Mouse (Mus musculus) frontal cortex, postnatal 36 days (tissue): ENCODE results near the gene Atp7b.

Experiments used
- DNase-seq, 2 experiments: peaks; one replicate each; pipeline ENCODE4 v3.0.0; 2022; ENCODE audit warnings: low spot score in 2 of 2

The Atp7b gene

DNA sequence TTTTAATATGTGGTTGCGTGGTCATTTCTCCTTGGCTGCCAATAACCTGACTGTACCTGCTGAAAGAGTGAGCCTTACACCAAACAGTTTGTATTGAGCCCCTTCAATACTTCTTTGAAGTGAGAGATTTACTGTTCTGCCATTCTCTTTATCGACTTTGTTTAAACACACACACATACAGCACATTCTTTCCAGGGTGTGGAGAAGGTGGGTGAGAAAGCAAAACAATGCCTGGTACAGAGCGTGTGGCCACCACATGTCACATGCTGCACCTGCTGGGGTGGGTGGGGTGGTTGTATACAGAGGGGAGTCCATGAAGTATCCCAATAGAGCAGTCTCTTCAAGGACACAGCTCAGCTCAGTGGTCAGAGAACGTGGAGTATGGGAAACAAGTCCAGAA, 34.9 kb downstream of the Atp7b start:
- DNase-seq = no peak

DNA sequence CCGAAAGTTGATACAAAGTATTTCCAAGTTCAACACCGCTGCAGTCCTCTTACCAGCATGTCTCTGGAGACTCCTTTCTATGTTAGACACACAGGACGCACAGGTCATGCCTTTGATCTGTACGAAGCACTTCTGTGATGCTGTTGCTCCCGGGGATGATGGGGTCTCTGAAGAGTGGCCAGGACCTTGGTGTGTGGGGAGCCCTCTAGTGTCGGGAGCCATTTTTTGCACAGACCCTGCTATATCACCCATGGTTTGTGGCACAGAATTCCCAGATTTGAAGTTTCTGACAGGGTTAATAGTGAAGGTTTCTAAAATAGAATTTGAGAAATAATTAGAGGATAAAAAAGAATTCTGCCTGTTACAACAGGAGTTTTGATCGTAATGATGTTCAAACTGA, 37.9 kb downstream of the Atp7b start:
- DNase-seq = no peak

DNA sequence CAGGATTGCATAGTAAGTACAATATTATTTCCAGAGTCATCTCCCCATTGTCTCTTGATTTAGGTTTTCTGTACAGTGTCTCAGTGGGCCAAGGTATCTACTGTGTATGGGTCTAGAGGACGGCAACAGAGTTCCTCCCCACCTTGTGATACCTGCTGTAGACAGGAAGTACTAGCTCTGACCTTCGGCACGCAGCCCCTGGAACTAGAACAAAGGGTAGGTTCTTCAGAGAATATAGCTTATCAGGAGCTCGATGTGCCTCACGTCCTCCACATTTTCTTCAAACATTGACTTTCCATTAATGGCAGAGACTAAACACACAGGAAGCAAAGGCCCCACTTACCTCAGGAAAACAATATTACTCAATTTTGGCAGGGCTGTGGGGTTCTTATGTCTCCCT, 40.6 kb downstream of the Atp7b start:
- no peak for DNase-seq

DNA sequence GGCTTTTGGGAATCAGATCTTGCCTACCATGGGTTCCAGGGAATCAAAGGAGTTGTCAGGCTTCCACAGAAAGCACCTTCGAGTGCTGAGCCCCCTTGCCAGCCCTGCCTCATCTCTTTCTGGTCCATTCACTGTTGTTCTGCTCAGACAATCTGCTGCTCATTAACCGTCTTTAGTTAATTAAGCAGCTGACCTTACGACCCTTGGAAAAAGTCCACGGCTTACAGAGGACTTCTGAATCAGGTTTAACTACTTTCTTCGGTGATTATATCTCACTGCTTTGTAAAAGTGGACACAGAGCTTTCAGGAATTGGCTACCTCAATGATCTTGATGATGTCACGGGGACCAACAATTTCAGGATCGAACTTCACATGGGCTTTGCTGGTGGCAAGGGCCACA, 42.4 kb downstream of the Atp7b start:
- no peak for DNase-seq

DNA sequence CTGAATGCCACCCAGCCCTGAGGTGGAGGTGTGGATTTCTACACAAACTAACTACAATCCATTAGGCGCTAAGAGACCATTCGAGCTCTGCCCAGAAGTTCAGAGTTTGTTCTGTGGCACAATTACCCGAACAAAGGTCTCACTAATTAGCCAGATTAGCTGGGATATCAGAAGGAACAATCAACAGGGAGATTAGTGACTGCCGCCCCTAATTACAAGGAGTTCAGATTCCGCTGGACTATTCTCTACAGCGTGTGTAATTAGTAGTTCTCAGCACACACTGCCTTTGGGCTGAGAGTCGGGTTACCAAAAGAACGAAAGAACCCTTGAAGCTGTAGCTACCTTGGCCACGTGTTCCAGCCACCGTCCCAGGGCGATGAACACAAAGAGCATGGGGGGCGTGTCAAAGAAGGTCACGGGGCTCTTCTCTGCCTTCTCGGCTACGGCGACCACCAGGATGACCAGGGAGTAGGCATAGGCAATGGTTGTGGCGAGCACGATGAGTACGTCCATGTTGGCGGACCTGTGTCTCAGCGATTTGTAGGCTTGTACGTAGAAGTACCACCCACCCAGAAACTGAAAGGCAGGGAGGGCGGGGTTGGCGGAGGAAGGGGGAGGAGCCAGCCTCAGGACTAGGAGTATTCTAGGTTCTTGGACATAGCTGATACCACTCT, 46.9 kb downstream of the Atp7b start:
- DNase-seq = no peak

DNA sequence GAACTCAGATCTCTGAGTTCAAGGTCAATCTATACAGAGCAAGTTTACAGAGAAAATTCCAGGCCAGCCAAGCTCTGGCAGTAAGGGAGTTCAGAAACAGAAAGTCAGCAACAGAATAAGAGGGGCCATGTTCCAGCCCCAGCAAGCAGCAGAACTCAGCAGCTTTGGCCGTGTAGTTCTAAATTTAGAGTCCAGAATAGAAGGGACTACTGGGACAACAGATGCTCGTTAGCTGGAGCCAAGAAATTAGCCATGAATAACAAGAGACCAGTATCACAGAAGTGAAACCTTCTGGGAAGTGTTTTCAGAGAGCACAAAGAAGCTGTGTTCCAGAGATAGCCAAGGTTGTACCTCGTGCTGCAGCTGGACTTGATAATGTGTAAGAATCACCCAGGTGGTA, 50.7 kb downstream of the Atp7b start:
- no peak for DNase-seq

DNA sequence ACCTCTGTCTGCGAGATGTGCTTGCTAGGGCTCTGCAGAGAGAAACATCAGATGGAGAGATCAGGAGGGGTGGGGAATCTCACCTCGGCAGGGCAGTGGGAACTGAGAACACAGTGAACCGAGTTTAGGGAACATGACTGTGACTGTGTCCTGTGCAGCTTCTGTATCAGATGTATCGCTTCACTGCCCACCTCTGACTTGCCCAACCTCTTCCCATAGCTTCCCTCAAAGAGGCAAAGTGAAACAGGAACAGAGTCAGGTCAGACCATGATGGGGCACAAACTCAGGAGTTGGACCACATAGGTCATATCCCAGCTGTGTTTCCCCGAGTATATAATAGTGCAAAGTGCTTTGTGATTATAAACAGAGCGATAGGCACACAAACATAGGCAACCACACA, 53.7 kb downstream of the Atp7b start:
- DNase-seq = no peak

DNA sequence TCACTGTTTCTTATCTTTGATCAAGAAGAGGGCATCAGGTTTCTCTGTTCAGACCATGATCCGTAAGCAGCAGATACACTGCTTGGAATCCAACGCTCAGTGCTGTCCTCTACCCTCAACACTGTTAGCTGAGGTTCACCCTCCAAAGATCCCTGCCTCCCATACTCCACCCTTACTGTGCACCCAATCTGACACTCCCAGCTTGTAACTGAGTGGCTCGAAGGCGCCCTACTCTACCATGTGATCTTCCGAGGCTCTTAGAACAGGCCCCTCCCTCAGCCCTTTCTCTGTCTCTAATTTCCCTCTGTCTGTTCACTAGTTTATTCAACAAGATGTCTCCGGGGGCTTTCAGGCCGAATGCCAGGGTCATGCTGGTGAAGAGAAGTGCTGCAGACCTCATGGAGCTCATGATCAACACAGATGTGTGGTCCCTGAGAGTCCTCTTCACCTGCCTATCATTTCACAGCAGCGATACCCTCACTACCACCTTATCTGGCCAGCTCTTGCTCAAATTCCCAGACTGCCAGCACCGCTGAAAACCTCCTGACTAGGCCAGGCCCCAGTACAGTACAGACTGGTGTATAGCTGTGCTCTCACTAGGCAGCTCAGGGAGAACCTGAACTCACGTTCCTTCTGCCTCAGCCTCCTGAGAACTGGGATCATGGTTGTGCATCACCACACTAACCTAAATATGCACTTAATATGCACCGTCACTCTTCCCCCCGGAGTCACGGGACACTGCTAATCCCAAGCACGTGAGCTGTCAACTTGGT, 55.2 kb downstream of the Atp7b start:
- DNase-seq = no peak

DNA sequence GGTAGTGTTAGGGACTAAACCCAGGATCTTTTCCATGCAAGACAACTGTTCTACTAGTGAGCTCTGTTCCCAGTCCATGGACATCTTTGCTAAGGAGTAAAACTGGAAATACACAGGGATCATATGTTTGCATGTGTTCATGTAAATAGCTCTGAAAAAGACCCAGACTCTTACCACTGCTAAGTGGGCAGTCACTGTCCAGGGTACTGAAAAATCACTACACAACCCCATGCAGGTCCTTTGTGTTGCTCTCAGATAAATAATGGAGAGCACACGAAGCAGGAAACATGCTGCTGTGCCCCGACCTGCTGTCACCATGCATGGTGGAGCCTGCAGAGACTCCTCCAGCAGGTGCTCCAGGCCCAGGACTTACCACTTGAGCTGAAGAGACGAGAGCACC, 64.9 kb downstream of the Atp7b start:
- no peak for DNase-seq

DNA sequence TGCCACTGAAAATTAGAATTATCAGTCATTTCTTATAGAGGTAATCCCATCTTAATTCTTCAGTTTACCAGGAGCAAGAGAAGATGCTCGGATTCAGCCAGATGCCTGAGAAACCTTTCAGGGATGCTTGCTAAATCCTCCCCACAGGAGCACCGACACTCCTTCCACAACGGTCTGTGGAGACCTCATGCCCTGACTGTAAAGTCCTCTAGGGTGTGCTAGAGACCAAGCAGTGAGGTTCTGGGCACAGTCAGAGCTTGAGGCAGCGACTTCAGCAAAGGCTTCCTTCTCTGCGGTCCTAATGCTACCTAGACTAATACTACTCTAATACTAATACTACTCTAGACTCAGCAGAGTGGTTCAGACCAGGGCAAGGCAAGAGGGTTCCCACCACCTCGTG, 67.9 kb downstream of the Atp7b start:
- DNase-seq = peak; percentile 53 to 70

DNA sequence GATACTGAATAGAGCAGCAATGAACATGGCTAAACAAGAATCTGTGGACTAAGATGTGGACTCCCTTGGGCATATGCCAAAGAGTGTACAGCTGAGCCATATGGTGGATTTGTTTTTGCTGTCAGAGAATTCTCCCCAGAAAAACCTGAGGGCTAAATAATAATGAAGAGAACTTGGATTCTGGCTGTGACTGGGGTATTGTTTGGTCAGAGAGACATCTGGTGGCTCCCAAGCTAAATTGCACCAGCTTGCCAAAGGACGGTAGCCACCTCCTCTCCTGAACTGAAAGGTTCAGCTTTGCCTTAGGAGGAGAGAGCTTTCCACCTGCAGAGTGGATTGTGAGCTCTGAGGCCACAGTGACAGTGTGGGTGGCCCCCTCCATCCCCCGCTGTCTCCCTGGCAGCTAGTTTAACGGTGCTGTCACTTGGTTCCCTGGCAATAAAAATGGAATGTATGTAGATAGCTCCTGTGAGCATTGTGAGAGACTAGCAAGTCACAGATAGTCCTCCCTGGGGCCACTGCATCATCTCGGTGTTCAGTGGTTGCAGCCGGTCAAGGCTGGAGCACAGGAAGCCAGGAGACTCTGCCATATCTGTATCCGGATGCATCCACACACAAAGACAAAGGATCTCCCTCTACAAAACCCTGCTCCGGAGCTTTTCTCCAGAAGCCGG, 78.3 kb downstream of the Atp7b start:
- DNase-seq = peak; percentile 23 to 59

DNA sequence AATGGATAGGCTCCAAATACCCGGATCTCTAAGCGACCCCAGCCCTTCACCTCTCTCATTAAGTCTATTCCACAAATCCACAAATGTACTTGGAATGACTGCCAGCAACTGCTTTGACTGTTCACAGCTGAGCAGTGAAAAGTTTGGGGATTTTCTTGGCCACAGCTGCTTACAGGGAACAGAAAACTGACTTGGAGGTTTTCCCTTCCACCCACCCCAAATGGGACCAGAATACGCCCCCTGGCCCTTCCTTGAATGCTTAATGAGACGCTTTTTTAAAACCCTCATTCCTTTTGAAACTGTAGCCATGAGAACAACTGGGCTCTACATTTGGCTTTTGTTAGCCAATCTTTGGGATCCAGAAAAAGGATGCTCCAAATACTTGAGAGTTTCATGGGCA, 81.9 kb downstream of the Atp7b start:
- DNase-seq = peak; percentile 14 to 49

DNA sequence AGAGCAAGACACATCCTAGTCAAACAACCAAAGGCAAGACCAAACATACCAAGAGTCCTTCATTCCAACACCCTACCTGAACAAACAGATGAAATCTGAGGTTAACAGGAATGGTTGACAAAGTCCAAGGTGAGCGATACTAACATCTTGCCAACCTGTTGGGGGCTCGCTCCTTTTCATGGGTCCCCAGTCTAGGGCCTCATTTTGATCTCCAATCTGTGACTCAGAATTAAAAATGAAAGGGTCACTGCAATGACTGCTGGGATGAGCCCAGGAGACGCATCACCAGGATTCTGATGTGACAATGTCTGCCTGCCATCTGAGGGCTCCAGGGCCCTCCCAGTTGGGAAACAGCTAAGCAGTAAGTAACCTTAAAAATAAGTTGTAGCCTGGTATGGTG, 90.6 kb downstream of the Atp7b start, which contains the start of gene Ccdc70:
Ccdc70 (plus strand) TSS at position 301 of the 400 bp plus-strand sequence.
- no peak for DNase-seq

DNA sequence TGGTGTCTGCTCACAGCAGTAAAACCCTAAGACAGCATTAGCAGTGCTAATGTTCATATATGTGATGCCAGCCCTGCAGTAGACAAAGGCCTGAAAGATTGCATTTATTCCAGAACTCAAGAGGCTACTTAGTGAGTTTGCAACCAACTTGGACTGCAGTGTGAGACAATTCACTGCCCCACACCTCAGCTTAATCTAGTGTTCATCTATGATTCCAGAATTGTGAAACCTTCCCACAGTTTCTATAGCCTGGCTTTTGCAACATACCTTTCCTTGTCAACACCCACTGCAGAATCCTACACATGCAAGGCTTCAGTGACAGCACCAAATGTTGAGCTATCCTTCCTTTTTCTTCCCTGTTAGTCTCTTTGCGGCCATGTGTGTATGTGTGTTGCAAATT, 93.5 kb downstream of the Atp7b start:
- no peak for DNase-seq

DNA sequence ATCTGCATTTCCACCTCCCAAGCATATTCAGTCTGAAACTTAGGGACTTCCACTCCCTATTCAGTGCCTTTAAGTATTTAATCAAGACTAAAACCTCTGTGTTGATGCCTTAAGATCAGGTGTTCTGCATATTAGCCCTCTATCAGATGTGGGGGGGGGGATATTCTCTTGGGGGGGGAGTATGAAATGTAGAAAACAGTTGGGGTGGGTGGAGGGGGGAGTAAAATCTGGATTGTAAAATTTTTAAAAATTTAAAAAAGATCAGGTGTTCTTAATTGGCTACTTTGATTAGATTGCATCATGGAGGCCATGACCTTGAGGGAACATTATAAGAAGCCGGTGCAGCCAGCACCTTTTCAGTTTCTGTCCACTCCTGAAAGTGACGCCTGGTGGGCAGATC, 101.7 kb downstream of the Atp7b start, which contains the start of gene Fam90a1a:
Fam90a1a (plus strand) TSS at position 301 of the 400 bp plus-strand sequence.
- DNase-seq = no peak

DNA sequence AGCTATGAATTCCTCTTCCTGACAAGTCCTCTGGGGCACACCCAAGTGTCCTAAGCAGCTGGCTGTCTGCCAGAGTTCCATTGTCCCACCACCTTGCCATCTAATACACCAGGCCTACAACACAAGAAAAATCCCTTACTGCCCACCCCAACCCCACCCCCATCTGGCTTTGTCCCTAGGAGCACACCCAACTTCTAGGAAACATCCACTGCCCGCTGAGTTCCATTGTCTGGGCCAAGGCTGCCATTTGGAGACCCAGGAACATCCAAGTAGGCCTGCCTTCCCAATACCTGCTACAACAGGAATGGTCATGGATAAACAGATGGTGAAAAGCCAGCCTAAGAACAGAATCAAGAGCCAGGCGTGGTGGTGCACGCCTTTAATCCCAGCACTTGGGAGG, 103.8 kb downstream of the Atp7b start:
- DNase-seq = no peak

DNA sequence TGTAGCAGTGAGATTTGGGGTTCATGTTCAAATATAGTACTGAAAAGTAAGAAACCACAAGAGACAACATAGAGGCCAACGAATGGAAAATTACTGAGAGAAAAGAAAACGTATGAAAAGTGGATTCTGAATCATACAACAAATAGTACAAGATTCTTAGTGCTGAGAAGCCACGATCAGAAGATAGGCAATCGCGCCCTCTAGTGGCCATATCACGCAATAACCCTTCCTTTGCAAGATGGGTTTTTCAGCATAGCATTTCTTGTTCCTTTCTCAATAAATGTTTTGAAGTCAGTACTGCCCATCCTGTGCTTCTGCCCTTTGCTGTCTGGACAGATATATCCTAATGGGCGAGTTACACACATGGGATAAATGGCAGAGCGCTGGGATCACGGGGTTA, 104.8 kb downstream of the Atp7b start:
- DNase-seq = peak; percentile 22 to 69

DNA sequence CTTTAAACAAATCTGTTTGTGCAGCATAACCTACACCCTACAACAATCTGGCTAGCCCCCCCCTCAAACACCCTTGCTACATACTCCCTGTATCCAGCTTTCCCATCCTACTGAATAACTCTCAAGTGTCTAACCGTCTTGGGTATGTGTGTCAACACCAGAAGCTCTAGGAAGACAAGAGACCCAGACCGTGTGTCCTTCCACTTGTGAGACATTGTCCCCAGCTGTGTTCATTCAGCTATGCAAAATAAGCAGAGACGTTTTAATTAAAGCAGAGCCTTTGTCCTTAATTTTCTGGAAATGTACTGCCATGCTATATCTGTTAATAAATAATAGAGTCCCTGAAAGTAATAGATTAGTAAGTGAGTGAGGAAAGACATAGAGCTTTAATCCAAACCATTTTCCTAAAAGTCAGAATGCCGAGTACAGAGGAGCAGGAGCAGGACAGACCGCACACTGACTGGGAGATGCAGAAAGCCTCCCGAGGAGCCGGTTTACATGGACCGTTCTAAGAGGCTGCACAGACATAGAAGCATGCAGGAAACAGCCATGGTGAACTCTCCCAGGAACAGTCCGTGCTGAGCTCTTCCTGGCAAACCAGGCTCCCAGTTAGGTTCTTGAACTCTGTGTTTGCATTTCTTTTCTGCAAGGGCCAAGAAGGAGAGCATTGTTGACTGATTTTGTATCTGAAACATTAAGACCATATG, 112.6 kb downstream of the Atp7b start:
- no peak for DNase-seq

DNA sequence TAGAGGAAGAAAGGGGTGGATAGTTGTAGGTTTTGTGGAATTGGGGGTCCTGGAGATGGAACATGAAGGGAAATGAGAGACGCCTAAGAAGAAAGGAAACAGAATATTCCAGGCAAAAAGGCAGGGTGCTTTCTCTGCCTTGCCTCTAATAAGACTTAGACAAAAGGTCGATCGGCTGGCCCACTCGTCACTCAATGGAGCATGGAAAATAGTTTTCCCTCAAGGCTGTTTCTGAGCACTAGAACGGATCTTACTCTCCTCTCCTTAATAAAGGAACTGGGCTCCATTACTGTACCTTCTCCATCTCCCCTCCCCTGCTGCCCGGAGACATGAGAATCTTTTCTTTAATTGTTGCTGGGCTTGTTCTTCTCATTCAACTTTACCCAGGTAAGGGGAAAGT, 113.6 kb downstream of the Atp7b start, which contains the start of gene Defb13:
Defb13 (plus strand) TSS at position 301 of the 400 bp plus-strand sequence.
- DNase-seq = no peak
